Mouse (Mus musculus) lung, embryonic 15.5 days (tissue): ENCODE results near the gene Snd1. TPM values are rescaled to one million over a fixed set of nuclear protein-coding genes. Genes with fewer than 3 reads are reported as not detected.

Source experiments
- ATAC-seq: fragments of 200-750 bp; cut with Nextera tagmentation; 2 replicates; pipeline ENCODE4 v1.8.0; 2017; ENCODE audit warnings: moderate number of reproducible peaks, borderline replicate concordance; ENCODE audit not compliant: low FRiP score, low TSS enrichment; ENCODE audit errors: extremely low read depth
- H3K27ac ChIP-seq: fragments of 300-500 bp; sonication (generic); 2 replicates; pipeline ENCODE4 v1.5.1; 2015; ENCODE audit warnings: moderate library complexity, mild to moderate bottlenecking, inconsistent platforms
- H3K27me3 ChIP-seq: fragments of 300-500 bp; sonication (generic); 2 replicates; pipeline ENCODE4 v1.6.1; 2015; ENCODE audit warnings: inconsistent platforms
- H3K36me3 ChIP-seq: fragments of 300-500 bp; sonication (generic); 2 replicates; pipeline ENCODE4 v1.6.1; 2015; ENCODE audit warnings: inconsistent platforms
- H3K4me1 ChIP-seq: fragments of 300-500 bp; sonication (generic); 2 replicates; pipeline ENCODE4 v1.6.1; 2015; ENCODE audit warnings: inconsistent platforms
- H3K4me2 ChIP-seq: fragments of 300-500 bp; sonication (generic); 2 replicates; pipeline ENCODE4 v1.6.1; 2015; ENCODE audit warnings: inconsistent platforms, mild to moderate bottlenecking, moderate library complexity
- H3K4me3 ChIP-seq: fragments of 300-500 bp; sonication (generic); 2 replicates; pipeline ENCODE4 v1.5.1; 2015; ENCODE audit warnings: mild to moderate bottlenecking, inconsistent platforms
- H3K9ac ChIP-seq: fragments of 300-500 bp; sonication (generic); 2 replicates; pipeline ENCODE4 v1.6.1; 2015; ENCODE audit warnings: inconsistent platforms
- H3K9me3 ChIP-seq: fragments of 300-500 bp; sonication (generic); 2 replicates; pipeline ENCODE4 v1.6.1; 2016; ENCODE audit warnings: inconsistent platforms
- WGBS: fragments of 180-500 bp; shearing (Covaris S2); methylation state at CpG from one replicate; pipeline ENCODE4 v1.1.7; 2015; 5-methylcytosine and 5-hydroxymethylcytosine counted together
- polyA plus RNA-seq: library from polyadenylated mRNA; unstranded; fragments of >200 nt; fragmentation: Nextera tagmentation; extraction: Ambion mirVana; gene quantifications from 2 replicates; pipeline ENCODE4 v1.2.1, GENCODE M21; 2015

Gene Snd1
- polyA plus RNA-seq, 1 experiment from 2014 or later = 131 TPM

- H3K9ac ChIP-seq = no peak overlapping the region
- no peaks in the 10 kb centered on the region for H3K27me3 ChIP-seq
- H3K27ac ChIP-seq = no peak overlapping the region
- no peaks in the 10 kb centered on the region for H3K4me1 ChIP-seq
- 82% methylated on average over 3 of the region's 3 CpGs for WGBS
- no peaks in the 10 kb centered on the region for H3K9me3 ChIP-seq
- peaks cover 12% of the 10 kb centered on the region; the same call in 1 of the 2 replicates for H3K36me3 ChIP-seq
- ATAC-seq = no peak
- no peak overlapping the region for H3K4me2 ChIP-seq
- no peak overlapping the region for H3K4me3 ChIP-seq
These were observed 326.0 kb downstream of the Snd1 start for GRCm38 (mm10) chr6:28800976-28801375.

- Histone ChIP-seq H3K9me3 (no peaks in the 10 kb centered on the region), H3K4me2 (no peak overlapping the region), H3K36me3 (no peaks in the 10 kb centered on the region), H3K4me1 (no peaks in the 10 kb centered on the region), H3K27ac (no peak overlapping the region), H3K9ac (no peak overlapping the region), H3K4me3 (no peak overlapping the region), H3K27me3 (no peaks in the 10 kb centered on the region)
- no peak for ATAC-seq
- 88% methylated on average over 6 of the region's 6 CpGs for WGBS
These were observed 328.8 kb downstream of the Snd1 start for GRCm38 (mm10) chr6:28803678-28804279.

- no peak overlapping the region for H3K9ac ChIP-seq
- no peak for ATAC-seq
These were observed 329.8 kb downstream of the Snd1 start for GRCm38 (mm10) chr6:28804751-28805150.

GRCm38 (mm10) chr6:28813057-28813456 is 338.1 kb downstream of the Snd1 start:
- no peak overlapping the region for H3K9ac ChIP-seq
- H3K4me3 ChIP-seq = no peak overlapping the region
- no peak overlapping the region for H3K4me2 ChIP-seq
- 84% methylated on average over 9 of the region's 9 CpGs for WGBS
- H3K4me1 ChIP-seq = no peaks in the 10 kb centered on the region
- no peaks in the 10 kb centered on the region for H3K36me3 ChIP-seq
- H3K27me3 ChIP-seq = no peaks in the 10 kb centered on the region
- no peaks in the 10 kb centered on the region for H3K9me3 ChIP-seq
- no peak for ATAC-seq
- no peak overlapping the region for H3K27ac ChIP-seq

More at GRCm38 (mm10) chr6:28804751-28805150, 329.8 kb downstream of the Snd1 start:
- Histone ChIP-seq H3K27me3 (no peaks in the 10 kb centered on the region), H3K27ac (no peak overlapping the region), H3K4me3 (no peak overlapping the region), H3K4me2 (no peak overlapping the region), H3K4me1 (no peaks in the 10 kb centered on the region), H3K9me3 (no peaks in the 10 kb centered on the region), H3K36me3 (no peaks in the 10 kb centered on the region)
- WGBS = 88% methylated on average over 5 of the region's 5 CpGs

GRCm38 (mm10) chr6:28814895-28815294 is 340.0 kb downstream of the Snd1 start:
- Histone ChIP-seq H3K4me1 (0 out of 2 replicates have a peak, but pooled peaks cover 3% of the 10 kb centered on the region), H3K36me3 (no peaks in the 10 kb centered on the region), H3K4me3 (no peak overlapping the region), H3K27me3 (no peaks in the 10 kb centered on the region), H3K4me2 (no peak overlapping the region), H3K27ac (no peak overlapping the region), H3K9me3 (no peaks in the 10 kb centered on the region), H3K9ac (no peak overlapping the region)
- WGBS = 66% methylated on average over 2 of the region's 2 CpGs
- ATAC-seq = no peak

- WGBS = 59% methylated on average over 9 of the region's 9 CpGs
These were observed 342.1 kb downstream of the Snd1 start for GRCm38 (mm10) chr6:28817039-28817438.

GRCm38 (mm10) chr6:28819509-28820358 is 344.8 kb downstream of the Snd1 start:
- H3K4me1 ChIP-seq = 0 out of 2 replicates have a peak, but pooled peaks cover 5% of the 10 kb centered on the region
- H3K4me3 ChIP-seq = no peak overlapping the region
- no peak overlapping the region for H3K27ac ChIP-seq
- no peak overlapping the region for H3K9ac ChIP-seq
- WGBS = 62% methylated on average over 13 of the region's 13 CpGs
- no peaks in the 10 kb centered on the region for H3K9me3 ChIP-seq
- H3K36me3 ChIP-seq = no peaks in the 10 kb centered on the region
- no peak overlapping the region for H3K4me2 ChIP-seq
- ATAC-seq = no peak
- H3K27me3 ChIP-seq = no peaks in the 10 kb centered on the region

More at GRCm38 (mm10) chr6:28817039-28817438, 342.1 kb downstream of the Snd1 start:
- Histone ChIP-seq H3K4me1 (0 out of 2 replicates have a peak, but pooled peaks cover 5% of the 10 kb centered on the region), H3K9me3 (no peaks in the 10 kb centered on the region), H3K27ac (no peak overlapping the region), H3K27me3 (no peaks in the 10 kb centered on the region), H3K4me3 (no peak overlapping the region), H3K36me3 (no peaks in the 10 kb centered on the region), H3K4me2 (no peak overlapping the region), H3K9ac (no peak overlapping the region)
- no peak for ATAC-seq

- no peak overlapping the region for H3K27ac ChIP-seq
- H3K9me3 ChIP-seq = no peaks in the 10 kb centered on the region
- H3K9ac ChIP-seq = no peak overlapping the region
- no peak overlapping the region for H3K4me3 ChIP-seq
- H3K36me3 ChIP-seq = no peaks in the 10 kb centered on the region
- peaks cover 13% of the 10 kb centered on the region for H3K4me1 ChIP-seq
- no peak for ATAC-seq
- no peak overlapping the region for H3K4me2 ChIP-seq
- WGBS = 60% methylated on average over 3 of the region's 3 CpGs
- H3K27me3 ChIP-seq = no peaks in the 10 kb centered on the region
These were observed 347.4 kb downstream of the Snd1 start for GRCm38 (mm10) chr6:28822296-28822695.

- H3K27ac ChIP-seq = no peak overlapping the region
- H3K9me3 ChIP-seq = no peaks in the 10 kb centered on the region
- H3K36me3 ChIP-seq = no peaks in the 10 kb centered on the region
- no peak overlapping the region for H3K4me3 ChIP-seq
- no peak for ATAC-seq
- peaks cover 19% of the 10 kb centered on the region for H3K4me1 ChIP-seq
- H3K9ac ChIP-seq = no peak overlapping the region
- 75% methylated on average over 3 of the region's 3 CpGs for WGBS
- H3K4me2 ChIP-seq = no peak overlapping the region
- no peaks in the 10 kb centered on the region for H3K27me3 ChIP-seq
These were observed 348.4 kb downstream of the Snd1 start for GRCm38 (mm10) chr6:28823375-28823774.

- Histone ChIP-seq H3K9me3 (no peaks in the 10 kb centered on the region), H3K4me1 (peaks cover 19% of the 10 kb centered on the region), H3K4me2 (no peak overlapping the region), H3K27ac (no peak overlapping the region), H3K4me3 (no peak overlapping the region), H3K27me3 (no peaks in the 10 kb centered on the region), H3K36me3 (no peaks in the 10 kb centered on the region), H3K9ac (no peak overlapping the region)
- WGBS = 85% methylated on average over 5 of the region's 5 CpGs
- ATAC-seq = no peak
These were observed 348.9 kb downstream of the Snd1 start for GRCm38 (mm10) chr6:28823802-28824201.

GRCm38 (mm10) chr6:28825894-28826293 is 351.0 kb downstream of the Snd1 start:
- Histone ChIP-seq H3K9me3 (no peaks in the 10 kb centered on the region), H3K9ac (no peak overlapping the region), H3K27me3 (peaks cover 7% of the 10 kb centered on the region), H3K27ac (no peak overlapping the region), H3K4me1 (peaks cover 13% of the 10 kb centered on the region), H3K4me3 (no peak overlapping the region), H3K36me3 (no peaks in the 10 kb centered on the region), H3K4me2 (no peak overlapping the region)
- 75% methylated on average over 3 of the region's 3 CpGs for WGBS
- no peak for ATAC-seq
